Mouse (Mus musculus) lung, postnatal 25 days (tissue): Measurements from ENCODE around the gene Bend7.

Experiments
- DNase-seq: peaks from one replicate; pipeline ENCODE4 v3.0.0; 2022; ENCODE audit warnings: low spot score

Bend7 gene

DNA sequence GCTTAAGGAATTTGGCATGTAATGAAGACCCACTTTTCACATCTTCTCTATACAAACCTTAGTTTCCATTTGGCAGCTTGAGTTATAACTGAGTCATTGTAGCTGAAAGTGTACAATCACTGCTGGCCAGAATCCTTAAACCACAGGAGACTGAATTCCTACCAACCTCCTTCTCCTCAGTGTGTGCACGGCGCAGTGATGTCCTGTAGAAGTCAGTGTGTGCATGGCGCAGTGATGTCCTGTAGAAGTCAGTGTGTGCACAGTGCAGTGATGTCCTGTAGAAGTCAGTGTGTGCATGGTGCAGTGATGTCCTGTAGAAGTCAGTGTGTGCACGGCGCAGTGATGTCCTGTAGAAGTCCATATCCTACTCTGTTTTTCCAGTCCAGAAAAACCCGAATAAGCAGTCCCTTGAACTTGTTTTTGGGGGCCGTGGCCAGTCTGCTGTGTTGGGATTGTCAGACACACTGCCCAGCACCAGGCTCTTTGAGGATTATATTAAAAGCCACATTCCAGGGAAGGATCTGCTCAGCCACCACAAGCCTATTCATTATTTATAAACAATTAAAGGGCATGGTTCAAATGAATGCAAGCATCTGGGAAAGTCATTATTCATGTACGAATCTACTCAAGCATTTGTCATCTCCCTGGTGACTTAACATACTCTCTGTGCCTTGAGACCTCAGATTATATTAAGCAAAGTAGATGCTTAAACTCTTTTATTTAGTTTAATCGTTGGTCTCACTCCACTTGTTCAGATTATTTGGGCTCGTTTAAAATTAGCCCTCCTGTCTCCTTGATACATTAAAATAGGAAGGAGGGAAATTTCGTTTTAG is 65.4 kb downstream of the Bend7 start:
- DNase-seq: no peak

DNA sequence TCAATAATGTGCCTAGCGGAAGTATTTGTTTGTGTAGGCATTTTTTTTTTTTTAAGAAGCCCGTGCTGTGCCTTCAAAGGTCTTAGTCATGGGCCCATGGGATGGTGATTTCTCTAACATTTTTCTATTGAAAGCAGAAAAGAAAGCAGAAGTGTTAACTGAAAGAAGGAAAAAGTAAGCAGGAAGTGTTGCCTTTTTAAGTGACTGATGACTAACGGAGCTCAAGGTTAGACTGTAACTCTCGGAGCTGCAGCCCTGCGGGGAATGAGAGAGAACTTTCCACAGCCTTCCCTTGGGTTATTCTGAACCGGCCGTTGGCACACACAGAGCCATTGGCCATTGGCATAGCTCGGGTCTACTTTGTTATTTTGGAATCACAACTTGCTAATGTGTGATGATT is 66.4 kb downstream of the Bend7 start:
- no peak for DNase-seq

DNA sequence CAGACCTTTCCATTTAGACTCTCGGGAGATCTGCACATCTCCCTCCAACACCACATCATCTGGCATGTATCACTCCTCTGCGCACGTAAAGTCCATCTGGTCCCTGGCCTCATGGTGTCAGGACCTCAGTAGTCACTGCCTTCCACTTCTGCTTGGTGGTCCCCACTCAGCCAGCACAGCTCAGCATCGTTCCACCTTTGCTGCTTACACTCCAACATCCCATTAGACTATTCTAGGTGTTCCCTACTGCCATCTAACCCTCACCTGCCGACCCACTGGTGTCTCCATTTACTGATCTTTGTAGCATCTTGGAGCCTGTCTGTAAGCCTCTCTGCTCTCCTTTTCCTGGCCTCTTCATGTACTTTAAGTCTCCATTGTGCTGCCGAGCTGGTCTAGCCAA is 67.4 kb downstream of the Bend7 start:
- no peak for DNase-seq

DNA sequence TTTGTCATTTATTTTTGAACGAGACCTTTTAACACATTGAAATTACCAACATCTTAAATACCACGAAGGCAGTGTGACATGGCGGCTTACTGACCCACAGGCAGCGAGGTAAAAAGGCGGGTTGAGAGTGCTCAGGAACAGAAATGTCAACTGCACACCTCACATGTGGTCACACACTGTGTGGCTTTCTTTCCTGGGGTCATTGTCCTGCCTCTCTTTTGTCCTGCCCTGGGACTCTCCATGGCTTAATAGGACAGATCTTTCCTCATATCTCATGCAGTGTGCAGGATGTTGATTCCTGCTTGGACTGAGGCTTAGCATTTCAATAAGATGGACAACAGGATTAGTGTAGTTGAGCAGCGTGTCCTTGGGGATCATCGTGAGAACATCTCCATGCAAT is 69.6 kb downstream of the Bend7 start:
- no peak for DNase-seq

DNA sequence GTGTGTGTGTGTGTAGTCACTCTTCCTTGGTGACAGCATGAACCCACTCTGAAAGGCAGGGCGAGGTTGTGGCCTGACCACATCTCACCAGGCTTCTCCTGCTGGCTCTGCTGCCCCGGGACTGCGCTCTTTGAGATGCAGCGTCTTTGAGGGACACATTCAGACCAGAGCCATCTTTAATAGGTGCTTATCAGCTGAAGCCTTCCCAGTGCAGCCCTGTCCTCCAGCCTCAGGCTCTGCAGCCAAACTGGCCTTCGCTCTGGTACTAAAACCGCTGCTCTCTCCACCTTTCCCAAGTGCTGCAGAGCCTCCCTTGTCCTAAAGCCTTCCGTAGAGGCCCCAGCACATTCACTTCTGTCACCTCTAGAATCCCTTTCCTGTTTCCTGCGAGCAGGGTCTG is 74.0 kb downstream of the Bend7 start:
- DNase-seq: no peak

DNA sequence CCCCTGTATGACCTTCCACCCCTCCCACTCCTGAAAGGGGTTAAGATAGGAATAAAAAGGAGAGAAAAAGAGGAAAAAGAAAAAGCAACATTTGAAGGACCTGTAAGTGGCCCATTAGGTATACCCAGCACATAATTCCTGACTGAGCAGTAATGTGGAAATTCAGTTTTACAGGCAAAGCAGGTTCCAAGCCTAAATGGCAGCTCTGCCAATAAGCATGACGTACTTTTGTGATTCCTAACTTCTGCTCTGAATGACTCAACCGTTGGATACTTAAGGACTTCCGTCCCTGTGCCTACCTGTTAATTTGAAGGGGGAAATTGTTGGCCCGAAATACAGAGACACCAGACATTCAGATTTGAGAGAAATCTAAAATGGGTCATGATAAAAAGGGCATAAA is 74.9 kb downstream of the Bend7 start:
- no peak for DNase-seq

DNA sequence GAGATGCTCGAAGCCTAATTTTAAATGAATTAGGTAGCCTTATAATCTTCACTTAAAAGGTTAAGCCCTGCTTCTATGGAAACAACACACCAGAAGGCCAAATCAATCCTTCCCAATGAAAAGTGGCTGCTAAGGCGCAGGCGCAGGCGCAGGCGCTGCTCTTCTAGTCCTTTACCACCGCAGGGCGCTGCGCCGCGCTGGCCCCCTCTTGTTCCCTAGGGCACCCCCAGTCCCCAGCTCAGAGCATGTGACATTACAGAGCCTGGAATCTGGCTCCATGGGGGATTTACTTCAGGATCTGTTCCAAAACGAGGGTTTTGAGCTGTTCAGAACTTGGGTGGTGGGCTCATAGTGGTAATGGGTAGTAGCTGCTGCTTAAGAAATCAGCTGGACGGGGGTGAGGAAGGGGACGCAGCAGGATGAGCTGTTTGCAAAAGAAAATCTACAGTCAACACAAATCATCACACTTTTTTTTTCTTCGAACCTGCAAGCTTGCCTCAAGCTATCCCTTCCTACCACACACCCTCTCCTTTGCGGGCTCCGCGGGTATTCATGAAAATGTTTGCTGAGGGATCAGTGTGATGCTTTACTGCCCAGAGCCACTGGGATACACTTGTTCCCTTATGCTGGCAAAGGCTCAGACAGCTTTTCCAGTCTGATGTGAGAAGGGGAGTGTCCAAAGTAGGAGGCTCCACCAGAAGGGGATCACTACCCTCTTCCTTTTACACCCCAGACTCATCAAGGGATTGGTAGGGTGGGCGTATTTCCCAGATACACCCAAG is 85.0 kb downstream of the Bend7 start:
- DNase-seq: no peak

DNA sequence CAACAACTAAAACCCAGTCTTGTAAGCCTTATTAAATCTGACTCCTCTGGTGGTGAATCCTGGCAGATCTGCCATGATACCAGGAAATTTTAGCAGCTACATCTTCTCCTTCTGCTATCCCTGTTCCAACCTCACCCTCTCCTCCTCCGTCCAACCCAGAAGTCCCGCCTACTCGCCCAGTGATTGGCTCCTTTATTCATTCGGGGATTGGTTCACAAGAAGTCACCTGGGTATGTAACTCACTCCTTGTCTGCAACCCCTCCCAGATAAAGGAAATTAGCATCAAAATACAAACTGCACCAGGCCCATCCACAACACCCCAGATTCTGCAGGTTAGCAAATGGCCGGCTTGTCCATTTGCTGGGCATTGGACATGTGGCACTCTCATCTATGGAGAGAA is 98.7 kb downstream of the Bend7 start:
- no peak for DNase-seq

DNA sequence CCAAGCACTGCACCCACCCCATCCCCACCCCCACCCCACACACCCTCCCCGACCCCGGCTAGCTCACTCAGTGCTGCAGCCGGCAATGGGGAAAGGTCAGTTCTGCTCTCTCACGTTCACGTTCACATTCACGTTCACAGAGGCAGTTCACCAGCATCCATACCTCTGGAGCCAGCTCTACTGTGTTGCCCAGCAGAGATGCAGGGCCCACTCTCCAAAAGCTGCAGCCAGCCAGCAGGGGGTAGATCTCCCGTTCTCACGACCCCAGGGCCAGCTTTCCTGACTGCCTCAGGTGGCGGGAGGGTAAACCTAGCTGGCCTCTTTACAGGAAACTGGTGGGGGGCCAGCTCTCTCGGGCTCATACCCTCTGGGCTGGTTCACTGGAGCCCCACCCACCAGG is 100.0 kb downstream of the Bend7 start:
- no peak for DNase-seq

DNA sequence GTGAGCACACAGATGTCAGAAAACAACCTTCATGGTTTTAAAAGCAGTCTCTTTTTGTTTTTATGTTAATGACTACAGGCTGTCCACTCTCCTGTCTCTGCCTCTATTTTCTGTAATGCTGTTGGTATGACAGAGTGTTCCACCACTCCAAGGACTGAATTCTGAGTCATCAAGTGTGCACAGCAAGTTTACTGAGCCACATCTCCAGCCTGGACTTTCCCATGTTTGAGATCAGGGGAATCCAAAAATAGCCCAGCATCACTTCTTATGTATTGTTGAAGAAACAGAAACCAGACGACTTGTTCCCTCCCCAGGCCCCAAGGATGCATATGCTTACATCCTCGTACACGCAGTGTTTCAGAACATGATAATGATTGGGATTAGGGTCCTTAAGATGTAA is 102.6 kb downstream of the Bend7 start:
- no peak for DNase-seq

DNA sequence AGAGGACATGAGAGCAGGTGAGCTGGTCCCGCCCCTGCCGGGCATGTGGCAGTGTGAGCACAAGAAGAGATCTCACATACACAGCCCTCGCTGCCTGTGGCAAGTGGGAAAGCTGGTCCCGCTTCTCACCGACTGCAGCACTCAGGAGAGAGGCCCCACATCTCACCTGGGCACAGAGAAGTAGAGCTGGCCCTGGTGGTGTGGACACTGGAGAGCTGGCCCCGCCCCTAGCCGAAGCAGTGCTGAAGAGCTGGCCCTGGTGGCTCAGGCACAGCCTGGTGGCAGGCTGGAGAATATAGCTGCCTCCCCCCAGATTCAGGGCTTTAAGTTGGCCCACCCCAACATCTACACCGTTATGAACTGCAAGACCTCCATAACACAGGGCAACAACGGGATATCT is 106.4 kb downstream of the Bend7 start:
- DNase-seq: no peak

DNA sequence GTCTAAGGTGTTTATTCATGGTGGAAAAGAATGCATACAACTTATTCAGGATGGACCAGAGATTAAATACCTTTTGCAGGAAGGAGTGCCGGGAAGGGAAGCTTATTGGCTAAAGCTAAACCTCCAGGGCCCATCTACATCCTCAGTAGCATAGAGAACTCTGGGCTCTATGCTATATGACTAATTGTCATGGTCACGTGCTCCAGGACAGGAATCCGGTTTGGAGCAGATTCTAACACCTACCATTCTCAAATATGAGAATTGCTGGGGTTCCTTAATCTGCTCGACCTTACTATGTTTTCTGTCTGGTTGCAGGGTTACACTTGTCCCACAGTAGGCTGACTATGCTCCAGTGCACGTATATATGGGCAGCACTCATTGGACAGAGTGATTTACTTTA is 110.4 kb downstream of the Bend7 start:
- no peak for DNase-seq

DNA sequence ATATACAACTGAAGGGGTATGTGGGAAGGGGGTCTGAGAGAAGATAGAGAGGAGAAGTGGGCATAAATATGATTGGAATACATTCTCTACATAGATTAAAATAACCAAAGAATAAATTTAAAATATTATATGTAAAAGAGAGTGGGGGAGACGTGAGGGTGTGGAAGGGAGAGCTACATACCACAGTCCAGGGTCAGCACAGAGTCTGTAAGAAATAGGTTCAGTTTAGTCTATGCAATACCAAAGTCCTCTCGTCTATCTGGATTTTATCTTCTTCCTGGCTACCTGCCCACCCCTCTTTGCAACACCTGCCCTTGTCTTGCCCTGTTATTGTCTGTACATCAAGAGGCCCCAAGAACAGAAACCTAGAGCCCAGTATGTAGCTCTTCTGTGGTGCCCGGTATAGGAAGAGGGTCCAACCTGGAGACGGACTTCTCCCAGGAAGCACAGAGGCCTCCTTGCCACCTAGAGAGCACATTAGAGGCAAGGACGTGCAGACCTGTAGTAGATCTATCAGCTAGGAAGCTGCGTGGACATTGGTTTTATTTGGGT is 110.9 kb downstream of the Bend7 start:
- DNase-seq: no peak

DNA sequence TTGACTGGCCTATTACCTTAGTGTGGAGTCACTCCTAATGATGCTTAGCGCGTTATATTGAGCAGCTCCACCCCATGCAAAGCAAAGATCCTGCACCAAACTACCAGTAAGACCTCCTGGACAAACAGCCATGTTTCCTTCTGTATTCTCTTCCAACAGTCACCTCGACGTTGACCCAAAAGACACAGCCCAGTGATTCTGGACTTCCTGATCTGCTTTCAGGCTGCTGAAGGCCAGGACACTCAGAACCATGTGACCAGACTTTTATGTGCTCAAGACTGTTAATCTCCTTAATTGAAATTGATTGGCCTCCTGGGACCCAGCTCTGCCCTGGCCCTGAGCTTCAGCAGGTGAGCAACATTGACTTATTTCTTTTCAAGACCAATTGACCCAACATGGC is 111.4 kb downstream of the Bend7 start:
- DNase-seq: no peak

DNA sequence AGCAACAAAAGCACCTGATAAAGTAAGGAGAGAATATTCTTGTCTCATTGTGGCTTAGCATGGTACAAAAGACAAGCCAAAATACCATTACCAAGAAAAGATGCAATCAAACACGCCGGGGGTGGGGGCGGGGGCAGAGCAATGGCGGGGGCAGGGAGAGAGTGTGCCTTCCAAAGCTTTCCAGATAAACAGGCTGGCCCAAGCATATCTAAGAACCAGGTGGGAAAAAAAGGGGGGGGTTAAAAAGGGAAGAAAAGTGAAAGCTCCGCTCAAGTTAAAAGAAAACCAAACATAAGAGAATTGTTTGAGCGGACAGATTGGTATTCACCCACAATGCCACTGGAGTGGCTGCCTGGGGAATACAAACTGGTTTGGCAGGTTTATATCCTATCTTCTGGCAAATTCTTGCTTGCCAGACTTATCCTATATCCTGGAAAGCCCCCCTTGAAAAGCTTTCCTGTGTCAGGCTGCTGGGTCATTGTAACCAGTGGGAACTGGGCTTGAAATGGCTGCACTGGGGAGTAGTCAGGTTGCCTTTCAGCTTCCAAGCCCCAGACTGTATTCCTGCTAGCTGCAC is 111.9 kb downstream of the Bend7 start:
- peak; percentile 10 for DNase-seq

DNA sequence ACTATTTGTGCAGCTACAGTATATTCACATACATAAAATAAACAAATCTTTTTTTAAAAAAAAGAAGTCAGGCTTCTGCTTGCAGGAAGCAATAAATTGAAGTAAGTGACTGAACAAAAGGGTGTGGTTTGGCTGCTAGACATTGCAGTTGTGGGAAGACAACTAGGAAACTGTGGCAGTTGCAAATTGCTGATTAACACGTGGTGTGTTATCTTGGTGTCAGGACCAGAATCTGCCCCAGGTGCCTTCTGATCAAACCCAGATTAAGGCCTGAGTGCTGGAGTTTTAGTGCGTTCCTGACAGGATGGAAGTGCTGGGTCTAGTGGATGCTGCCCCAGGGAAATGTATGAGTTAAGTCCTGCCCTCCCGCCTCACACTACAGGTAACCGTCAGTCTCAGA is 113.9 kb downstream of the Bend7 start:
- DNase-seq: no peak

DNA sequence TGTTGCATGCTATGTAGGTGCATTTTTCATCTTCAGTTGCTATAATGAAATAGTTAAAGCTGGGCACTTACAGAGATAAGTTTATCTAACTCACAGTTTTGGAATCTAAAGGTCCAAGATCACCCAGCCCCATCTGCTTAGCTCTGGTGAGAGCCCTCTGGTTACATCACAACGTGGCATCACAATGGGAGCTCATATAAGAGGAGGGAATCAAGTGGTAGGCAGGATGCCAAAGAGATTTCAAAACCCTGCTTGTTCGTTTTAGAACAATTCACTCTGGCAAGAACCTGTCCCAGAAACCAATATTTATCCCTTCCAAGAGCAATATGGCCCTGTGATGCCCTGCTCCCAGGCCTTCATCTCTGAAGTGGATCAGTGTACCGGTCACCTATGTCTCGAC is 114.5 kb downstream of the Bend7 start:
- peak; percentile 53 for DNase-seq

DNA sequence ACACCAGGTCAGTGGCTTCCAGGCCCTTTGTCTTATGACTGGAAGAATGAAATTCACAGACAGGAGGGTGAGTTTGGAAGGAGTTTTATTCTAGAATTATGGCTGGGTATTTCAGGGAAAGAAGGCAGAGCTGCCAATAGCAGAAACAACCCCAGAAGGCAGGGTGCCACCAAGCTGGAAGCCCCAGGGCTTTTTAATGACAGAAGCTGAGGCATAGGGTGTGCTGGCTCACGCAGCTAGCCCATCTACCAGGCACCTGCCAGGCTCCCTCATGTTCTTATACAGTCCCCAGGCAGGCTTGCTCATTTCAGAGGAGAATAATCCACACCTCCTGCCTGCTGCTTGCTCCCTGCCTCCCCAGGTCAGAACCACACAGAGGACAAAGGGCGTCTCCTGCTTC is 131.8 kb downstream of the Bend7 start:
- DNase-seq: no peak
